Mouse (Mus musculus) hematopoietic multipotent progenitor cell, adult 10-12 weeks (in vitro differentiated cells): ENCODE data around the gene Svs3a. TPM values are rescaled to one million over a fixed set of nuclear protein-coding genes. Genes with fewer than 3 reads are reported as not detected.

Experiments used
- polyA plus RNA-seq: library from polyadenylated mRNA; stranded (reverse); fragments of >175 nt; gene quantifications from 2 replicates; pipeline ENCODE4 v1.2.3, GENCODE M21; 2012; ENCODE audit warnings: low replicate concordance

Gene Svs3a
- not detected in 2 replicates for polyA plus RNA-seq

GRCm38 (mm10) chr2:164288968-164289367 is at the start of gene Svs3a:
Gene Svs3a (plus strand): TSS chr2:164289268.

GRCm38 (mm10) chr2:164256540-164256939 is 32.5 kb upstream of the Svs3a start, which contains the start of gene Svs3b:
Gene Svs3b (minus strand): TSS chr2:164256640.

GRCm38 (mm10) chr2:164278359-164278758 is 10.7 kb upstream of the Svs3a start, which contains the start of gene Svs4:
Gene Svs4 (minus strand): TSS chr2:164278459.

GRCm38 (mm10) chr2:164316451-164316850 is 27.4 kb downstream of the Svs3a start, which contains the start of gene Svs6:
Gene Svs6 (plus strand): TSS chr2:164316751.

GRCm38 (mm10) chr2:164332440-164332839 is 43.4 kb downstream of the Svs3a start, which contains the start of gene Svs5:
Gene Svs5 (plus strand): TSS chr2:164332740.

Other genes with a start within 250 kb of the Svs3a start
- 34.3 and 115 TPM in 2 replicates for gene Stk4, start 218.9 kb upstream of the Svs3a start, polyA plus RNA-seq
- 69.3 and 140 TPM in 2 replicates for gene Tomm34, start 218.1 kb upstream of the Svs3a start, polyA plus RNA-seq
- 0.16 and 0.60 TPM in 2 replicates for gene Kcns1, start 118.2 kb upstream of the Svs3a start, polyA plus RNA-seq
- 0.08 TPM in 1 of 2 replicates, not detected in the other for gene Wfdc5, start 106.5 kb upstream of the Svs3a start, polyA plus RNA-seq
- not detected in 2 replicates for gene Wfdc12, start 98.7 kb upstream of the Svs3a start, polyA plus RNA-seq
- gene Wfdc15a, start 89.1 kb upstream of the Svs3a start, polyA plus RNA-seq = not detected in 2 replicates
- gene Wfdc15b, start 67.6 kb upstream of the Svs3a start, polyA plus RNA-seq = not detected in 2 replicates
- not detected in 2 replicates for gene Svs2, start 50.8 kb upstream of the Svs3a start, polyA plus RNA-seq
- gene Svs3b, start 32.6 kb upstream of the Svs3a start, polyA plus RNA-seq = not detected in 2 replicates
- not detected in 2 replicates for gene Svs4, start 10.8 kb upstream of the Svs3a start, polyA plus RNA-seq
- gene Svs6, start 27.5 kb downstream of the Svs3a start, polyA plus RNA-seq = not detected in 2 replicates
- not detected in 2 replicates for gene Svs5, start 43.5 kb downstream of the Svs3a start, polyA plus RNA-seq
- 21.9 and 55.6 TPM in 2 replicates for gene Slpi, start 99.8 kb downstream of the Svs3a start, polyA plus RNA-seq
- 0.39 and 0.58 TPM in 2 replicates for gene Rbpjl, start 113.9 kb downstream of the Svs3a start, polyA plus RNA-seq
- gene Matn4, start 115.9 kb downstream of the Svs3a start, polyA plus RNA-seq = 0.45 and 0.55 TPM in 2 replicates
- gene Sdc4, start 154.6 kb downstream of the Svs3a start, polyA plus RNA-seq = 6.5 and 51.1 TPM in 2 replicates
- 150 and 241 TPM in 2 replicates for gene Sys1, start 167.7 kb downstream of the Svs3a start, polyA plus RNA-seq
- 2.5 and 3.3 TPM in 2 replicates for gene Gm20458, start 171.7 kb downstream of the Svs3a start, polyA plus RNA-seq
- not detected in 2 replicates for gene Trp53tg5, start 184.5 kb downstream of the Svs3a start, polyA plus RNA-seq
- 27.5 and 44.6 TPM in 2 replicates for gene Dbndd2, start 196.8 kb downstream of the Svs3a start, polyA plus RNA-seq
- gene Pigt, start 208.3 kb downstream of the Svs3a start, polyA plus RNA-seq = 111 and 192 TPM in 2 replicates